Mouse (Mus musculus) erythroblast, embryonic 14.5 days (primary cell): ENCODE measurements around the gene Hmox1. TPM values are rescaled to one million over a fixed set of nuclear protein-coding genes. Genes with fewer than 3 reads are reported as not detected.

ENCODE experiments used
- H3K27me3 ChIP-seq: 2 replicates; pipeline ENCODE4 v1.6.1; 2012; ENCODE audit warnings: inconsistent platforms; ENCODE audit not compliant: control insufficient read depth
- H3K36me3 ChIP-seq: 2 replicates; pipeline ENCODE4 v1.6.1; 2012; ENCODE audit warnings: mild to moderate bottlenecking, inconsistent platforms; ENCODE audit not compliant: control insufficient read depth
- H3K4me1 ChIP-seq: 2 replicates; pipeline ENCODE4 v1.6.1; 2012; ENCODE audit warnings: inconsistent platforms; ENCODE audit not compliant: control insufficient read depth
- H3K4me3 ChIP-seq: replicated peaks from 2 replicates; pipeline ENCODE3; 2012; ENCODE audit warnings: moderate library complexity, mild to moderate bottlenecking, inconsistent platforms
- H3K9me3 ChIP-seq: 2 replicates; pipeline ENCODE4 v1.6.1; 2012; ENCODE audit warnings: low read length, inconsistent platforms, mixed read lengths; ENCODE audit not compliant: control insufficient read depth
- GATA1 ChIP-seq: IDR thresholded peaks from 2 replicates; pipeline ENCODE4 v1.6.1; 2012; ENCODE audit warnings: low read length, inconsistent platforms, mixed read lengths
- TAL1 ChIP-seq: IDR thresholded peaks from 3 replicates; pipeline ENCODE4 v1.6.1; 2012; ENCODE audit warnings: low read length, inconsistent platforms, mixed read lengths
- polyA plus RNA-seq: library from polyadenylated mRNA; stranded (reverse); fragments of >175 nt; gene quantifications from 2 replicates; pipeline ENCODE4 v1.2.3, GENCODE M21; 2012

Hmox1 gene
- polyA plus RNA-seq, 1 experiment, result 3.0 TPM

DNA sequence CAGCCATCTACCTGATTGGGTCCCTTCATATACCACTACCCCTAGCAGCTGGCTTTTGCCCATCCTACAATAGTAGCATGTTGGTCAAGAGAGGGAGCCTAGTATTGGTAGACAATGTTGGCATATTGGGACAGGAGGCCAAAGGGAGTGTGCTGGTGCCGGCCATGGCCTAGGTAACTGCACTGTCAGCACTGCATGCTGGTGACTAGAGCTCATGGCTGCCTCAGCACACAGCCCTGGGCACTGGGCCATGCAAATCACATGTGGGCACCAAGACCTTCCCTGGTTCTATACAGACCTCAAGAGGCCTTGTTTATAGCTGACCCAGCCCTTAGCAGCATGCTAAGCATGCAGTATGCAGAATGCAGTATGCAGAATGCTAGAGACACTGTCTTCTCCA lies 23.1 kb upstream of the Hmox1 start:
- Histone ChIP-seq H3K4me3 (no peak overlapping the region), H3K36me3 (0 out of 2 replicates have a peak, but pooled peaks cover 3% of the 10 kb centered on the region)
- no peak for TF ChIP-seq GATA1

DNA sequence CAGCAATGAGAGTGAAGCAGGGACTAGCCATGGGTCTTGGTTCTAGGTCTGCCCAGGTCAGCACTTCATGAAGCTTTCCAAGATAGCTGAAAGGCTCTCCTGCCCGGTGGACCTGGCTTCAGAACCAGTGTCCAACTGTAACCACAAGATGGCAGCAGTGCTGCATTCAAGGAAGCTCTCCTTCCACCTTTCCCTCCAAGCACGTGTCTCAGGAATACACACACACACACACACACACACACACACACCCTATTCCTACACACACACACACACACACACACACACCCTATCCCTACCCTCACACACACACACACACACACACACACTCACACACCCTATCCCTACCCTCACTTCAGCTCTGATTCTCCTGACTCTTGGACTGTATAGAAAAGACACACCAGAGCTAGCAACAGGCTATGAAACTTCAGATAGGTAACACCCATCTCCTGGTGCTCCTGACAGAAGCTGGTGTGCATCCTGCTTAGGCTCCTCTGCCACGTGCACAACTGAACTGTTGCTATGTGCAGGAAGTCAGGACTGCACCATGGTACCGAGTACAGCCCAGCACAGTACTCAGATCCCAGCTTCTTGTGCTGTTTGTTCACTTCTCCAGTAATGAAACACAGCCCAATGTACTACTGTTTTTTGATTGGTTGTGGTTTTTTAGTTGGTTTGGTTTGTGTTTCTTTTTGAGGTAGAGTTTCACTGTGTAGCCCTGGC lies 21.6 kb upstream of the Hmox1 start:
- H3K4me1 ChIP-seq, result peaks cover 8% of the 10 kb centered on the region
- H3K36me3 ChIP-seq, result no peaks in the 10 kb centered on the region
- no peak for TF ChIP-seq GATA1
- TF ChIP-seq TAL1, result no peak
- H3K27me3 ChIP-seq, result no peaks in the 10 kb centered on the region
- H3K4me3 ChIP-seq, result no peak overlapping the region
- no peaks in the 10 kb centered on the region for H3K9me3 ChIP-seq

More for the DNA sequence above, 23.1 kb upstream of the Hmox1 start:
- Histone ChIP-seq H3K4me1 (peaks cover 8% of the 10 kb centered on the region), H3K27me3 (no peaks in the 10 kb centered on the region), H3K9me3 (no peaks in the 10 kb centered on the region)

DNA sequence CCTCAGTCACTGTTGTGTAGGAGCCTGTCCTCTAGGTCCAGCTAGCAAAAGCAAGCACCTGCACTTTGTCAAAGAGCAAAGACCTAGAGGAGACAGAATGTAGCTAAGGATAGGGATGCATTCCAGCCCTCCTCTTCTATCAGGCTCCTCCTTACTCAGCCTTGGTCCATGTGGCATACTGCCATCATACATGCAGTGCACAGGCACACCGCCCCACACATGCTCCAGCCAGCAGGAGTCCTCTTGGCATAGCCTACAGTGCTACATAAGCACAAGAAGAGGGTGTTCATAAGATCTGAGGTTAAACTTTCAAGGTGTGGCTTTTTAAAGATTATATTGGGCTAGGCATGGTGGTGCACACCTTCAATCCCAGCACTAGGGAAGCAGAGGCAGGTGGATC lies 18.5 kb upstream of the Hmox1 start:
- H3K9me3 ChIP-seq, result peaks cover 9% of the 10 kb centered on the region
- no peaks in the 10 kb centered on the region for H3K27me3 ChIP-seq
- peaks cover 24% of the 10 kb centered on the region for H3K4me1 ChIP-seq
- H3K36me3 ChIP-seq, result no peaks in the 10 kb centered on the region
- H3K4me3 ChIP-seq, result no peak overlapping the region
- no peak for TF ChIP-seq TAL1

DNA sequence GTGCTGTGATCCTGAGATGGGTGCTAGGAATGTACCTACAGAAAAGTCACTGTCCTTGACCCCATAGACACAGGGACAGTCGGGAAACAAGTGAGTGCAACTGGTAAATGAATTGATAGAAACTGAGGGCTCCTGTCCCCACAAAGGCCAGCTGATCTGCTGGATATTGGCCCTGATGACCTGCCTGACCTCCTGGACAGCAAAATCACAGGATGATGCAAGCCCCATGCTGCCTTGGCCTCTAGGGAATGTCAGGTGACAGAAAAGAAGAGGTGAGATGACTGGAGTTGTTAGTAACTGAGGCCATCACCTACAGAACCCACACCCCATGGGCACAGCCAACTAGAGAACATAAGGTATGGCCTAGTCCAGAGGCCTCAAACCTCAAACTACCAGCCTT lies 15.2 kb upstream of the Hmox1 start:
- H3K9me3 ChIP-seq, result peaks cover 9% of the 10 kb centered on the region
- peaks cover 8% of the 10 kb centered on the region for H3K27me3 ChIP-seq
- H3K4me3 ChIP-seq, result no peak overlapping the region
- peaks cover 47% of the 10 kb centered on the region for H3K4me1 ChIP-seq
- no peak for TF ChIP-seq TAL1
- TF ChIP-seq GATA1, result no peak
- no peaks in the 10 kb centered on the region for H3K36me3 ChIP-seq

DNA sequence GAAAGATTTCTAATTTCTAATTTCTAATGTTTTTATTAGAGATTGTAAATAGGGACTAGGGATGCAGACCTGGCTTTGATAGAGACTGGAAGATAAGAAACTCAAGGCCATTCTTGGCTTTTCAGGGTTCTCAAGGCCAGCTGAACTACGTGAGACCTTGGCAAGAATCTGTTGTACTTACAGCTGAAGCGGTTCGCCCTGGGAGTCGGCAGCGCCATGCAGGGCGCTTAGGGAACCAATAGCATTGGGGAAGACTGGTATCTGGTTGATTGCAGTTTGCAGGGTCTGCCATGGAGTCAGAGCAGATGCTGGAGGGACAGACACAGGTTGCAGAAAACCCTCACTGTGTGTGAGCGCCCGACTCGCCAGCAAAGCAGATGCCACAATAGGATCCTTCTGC lies 14.6 kb upstream of the Hmox1 start:
- Histone ChIP-seq H3K27me3 (peaks cover 8% of the 10 kb centered on the region), H3K4me3 (no peak overlapping the region), H3K36me3 (no peaks in the 10 kb centered on the region), H3K4me1 (peaks cover 53% of the 10 kb centered on the region), H3K9me3 (peaks cover 9% of the 10 kb centered on the region)
- TF ChIP-seq TAL1 (no peak), GATA1 (no peak)

DNA sequence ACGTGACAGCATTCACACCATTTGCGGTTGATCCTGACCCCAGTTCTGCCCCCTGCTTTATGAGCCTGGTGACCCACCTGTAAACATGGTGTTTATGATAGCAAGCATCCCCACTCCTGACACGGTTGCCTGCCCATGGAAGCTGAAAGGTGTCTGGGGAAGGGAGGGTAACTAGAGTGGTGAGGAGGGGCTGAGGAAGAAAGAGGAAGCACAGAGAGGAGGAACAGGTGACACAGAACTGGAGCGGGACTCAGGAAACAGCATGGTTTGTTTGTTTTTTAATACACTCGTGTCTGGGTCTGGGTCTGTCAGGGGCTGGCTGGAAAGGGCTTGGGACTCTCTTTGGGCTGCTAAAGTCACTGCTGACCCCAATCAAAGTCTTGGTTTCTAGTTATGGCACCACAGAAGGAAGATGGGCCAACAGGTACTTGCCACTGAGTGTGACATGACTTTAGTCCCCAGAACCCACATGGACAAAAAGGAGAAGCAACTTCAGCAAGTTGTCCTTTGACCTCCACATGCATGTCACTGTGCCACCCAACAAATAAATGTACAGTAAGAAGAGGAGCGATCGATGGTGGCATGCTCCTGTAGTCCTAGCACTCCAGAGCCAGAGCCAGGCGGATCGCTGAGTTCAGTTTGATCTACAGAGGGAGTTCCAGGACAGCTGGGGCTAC lies 11.9 kb upstream of the Hmox1 start:
- no peaks in the 10 kb centered on the region for H3K36me3 ChIP-seq
- TF ChIP-seq GATA1 (no peak), TAL1 (no peak)
- H3K4me3 ChIP-seq, result no peak overlapping the region
- H3K9me3 ChIP-seq, result peaks cover 9% of the 10 kb centered on the region
- peaks cover 75% of the 10 kb centered on the region for H3K4me1 ChIP-seq
- peaks cover 8% of the 10 kb centered on the region for H3K27me3 ChIP-seq

DNA sequence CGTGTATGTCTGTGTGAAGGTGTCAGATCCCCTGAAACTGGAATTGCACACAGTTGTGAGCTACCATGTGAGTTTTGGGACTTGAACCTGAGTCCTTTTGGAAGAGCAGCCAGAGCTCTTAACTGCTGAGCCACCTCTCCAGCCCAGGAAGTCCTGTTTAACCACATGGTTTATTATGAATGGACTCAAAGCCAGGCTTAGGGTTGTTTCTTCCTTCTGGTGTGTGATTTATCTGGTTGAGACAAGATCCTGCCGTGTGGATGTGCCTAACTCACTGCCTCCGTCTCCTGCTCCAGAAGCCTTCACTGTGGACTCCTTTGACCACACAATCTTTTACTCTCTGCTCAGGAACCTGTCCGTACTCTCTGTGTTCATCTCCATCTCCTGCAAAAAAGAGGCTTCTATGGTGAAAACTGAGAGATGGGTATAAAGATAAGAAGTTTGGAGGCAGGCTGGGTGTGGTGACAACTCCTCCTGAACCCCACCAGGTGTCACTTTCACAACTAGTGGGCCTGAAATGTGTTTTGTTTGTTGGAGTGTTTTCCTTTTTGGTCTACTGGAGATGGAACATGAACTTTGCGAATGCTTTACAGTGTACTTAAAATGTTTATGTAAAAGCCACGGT lies 11.1 kb upstream of the Hmox1 start:
- Histone ChIP-seq H3K4me1 (peaks cover 75% of the 10 kb centered on the region), H3K9me3 (peaks cover 9% of the 10 kb centered on the region), H3K36me3 (no peaks in the 10 kb centered on the region), H3K27me3 (peaks cover 8% of the 10 kb centered on the region), H3K4me3 (peak overlapping the region; percentile 75)
- TF ChIP-seq GATA1 (peak; percentile 74), TAL1 (no peak)

DNA sequence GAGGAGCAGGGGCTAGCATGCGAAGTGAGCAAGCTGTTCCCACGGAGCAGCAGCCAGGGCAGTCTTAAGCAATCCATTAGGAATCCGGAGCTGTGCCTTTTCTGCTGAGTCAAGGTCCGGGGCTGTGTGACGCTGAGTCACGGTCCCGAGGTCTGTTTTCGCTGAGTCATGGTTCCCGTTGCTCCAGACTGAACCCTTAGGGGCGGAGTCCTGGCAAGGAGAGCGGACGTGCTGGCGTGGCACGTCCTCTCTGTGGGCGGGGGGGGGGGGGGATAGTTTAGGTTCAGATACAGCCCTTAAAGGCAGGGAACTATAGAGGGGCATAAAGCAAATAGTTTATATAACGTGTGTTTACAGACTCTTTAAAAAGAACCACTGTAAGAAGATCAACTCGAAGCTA lies 9.6 kb upstream of the Hmox1 start:
- Histone ChIP-seq H3K9me3 (peaks cover 8% of the 10 kb centered on the region), H3K27me3 (peaks cover 11% of the 10 kb centered on the region), H3K4me3 (peak overlapping the region; percentile 75), H3K36me3 (no peaks in the 10 kb centered on the region), H3K4me1 (peaks cover 69% of the 10 kb centered on the region)
- TF ChIP-seq TAL1 (no peak), GATA1 (no peak)

DNA sequence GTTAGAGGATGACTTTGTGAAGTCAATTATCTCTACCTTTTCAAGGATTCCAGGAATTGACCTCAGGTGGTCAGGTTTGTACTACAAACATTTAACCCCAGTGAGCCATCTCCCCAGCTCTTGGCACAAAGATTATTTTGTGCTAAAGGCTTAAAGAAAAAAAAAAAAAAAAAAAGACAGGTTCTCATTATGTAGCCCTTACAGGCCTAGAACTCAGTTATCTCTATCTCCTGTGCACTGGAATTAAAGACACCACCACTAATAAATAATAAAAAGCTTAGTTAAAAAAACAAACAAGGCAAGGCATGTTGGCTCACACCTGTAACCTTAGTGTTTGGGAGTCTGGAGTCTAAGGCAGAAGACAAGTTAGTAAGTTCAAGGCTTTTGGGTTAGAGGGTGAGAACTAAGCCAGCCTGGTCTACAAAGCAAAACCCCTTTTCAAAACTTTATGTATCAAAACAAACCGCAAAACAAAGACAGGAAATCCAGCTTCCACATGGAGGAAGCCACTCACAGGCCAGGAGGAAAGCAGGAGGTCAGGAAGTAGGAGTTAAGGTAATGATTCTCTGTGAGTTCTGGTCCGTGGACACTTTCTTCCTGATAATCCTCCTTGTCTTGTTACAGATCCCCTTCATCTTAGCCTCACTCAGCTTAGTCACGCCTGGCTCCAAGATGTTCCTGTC lies 8.9 kb upstream of the Hmox1 start:
- TF ChIP-seq TAL1 (no peak), GATA1 (no peak)
- H3K36me3 ChIP-seq, result no peaks in the 10 kb centered on the region
- peaks cover 1% of the 10 kb centered on the region for H3K9me3 ChIP-seq
- H3K4me3 ChIP-seq, result no peak overlapping the region
- H3K4me1 ChIP-seq, result peaks cover 68% of the 10 kb centered on the region
- peaks cover 17% of the 10 kb centered on the region for H3K27me3 ChIP-seq
